Comparison of ENCODE assay signal across 15 mouse cellular contexts in the genomic region with DNA sequence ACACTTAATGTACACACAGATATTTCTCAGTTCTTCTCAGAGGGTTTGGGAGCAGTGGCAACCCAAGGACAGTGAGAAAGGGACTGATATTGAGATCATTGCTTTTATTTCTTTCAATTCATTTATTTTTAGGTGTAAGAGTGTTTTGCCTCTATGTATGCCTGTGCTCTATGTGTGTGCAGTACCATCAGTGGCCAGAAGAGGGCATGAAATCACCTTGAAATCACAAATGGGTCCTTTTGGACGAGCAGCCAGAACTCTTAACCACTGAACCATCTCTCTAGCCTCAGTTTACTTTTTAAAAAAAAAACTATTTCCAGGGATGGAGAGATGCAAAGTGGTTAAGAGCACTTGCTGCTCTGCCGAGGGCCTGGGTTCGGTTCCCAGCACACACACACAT. TPM values are rescaled to one million over a fixed set of nuclear protein-coding genes. Genes with fewer than 3 reads are reported as not detected.
DNase-seq lines count a peak whose midpoint lies in the region; ATAC-seq and TF ChIP-seq lines count a peak whose summit lies in the region.
"Had no signal": no experiment of that assay in that cellular context is flagged by ENCODE, and none has a peak within 500 bp of the region (broad histone marks: within the 10 kb centered on the region; RNA-seq: fewer than 3 reads in every experiment).

No protein-coding gene starts in this region.

- no peak for TF ChIP-seq POLR2A in heart, adult 2 months (IDR thresholded peaks at IDR 0.05; ENCODE audit: insufficient read depth, low read depth, low read length)
- no peak for TF ChIP-seq POLR2A in MEL (IDR thresholded peaks at IDR 0.05; ENCODE audit: control insufficient read depth in 1 of 2, insufficient read depth in 1 of 2, low read depth in 1 of 2, low read length in 2 of 2, poor library complexity in 1 of 2)

- no peak for ATAC-seq in lung, embryonic 14.5 days (ENCODE audit: insufficient read depth)
- ATAC-seq: activated CD4-positive, CD25-positive, alpha-beta regulatory T cell, adult 4 months had no signal

- H3K9me3 ChIP-seq in lung, embryonic 14.5 days (ENCODE audit: low read depth, low read length) = peaks cover 6% of the 10 kb centered on the region; the same call in 1 of the 2 replicates
- no peaks in the 10 kb centered on the region for H3K9me3 ChIP-seq in MEL (replicated peaks; ENCODE audit: insufficient read depth, low read length)

- no peak for TF ChIP-seq EP300 in heart, adult 2 months (IDR thresholded peaks at IDR 0.05; ENCODE audit: insufficient read depth, low read depth, low read length)
- TF ChIP-seq EP300 in MEL (IDR thresholded peaks at IDR 0.05; ENCODE audit: low read depth in 1 of 2, low read length in 2 of 2) = no peak

- no peak for DNase-seq in heart, adult 2 months
- no peak for DNase-seq in heart, postnatal 14 days
- DNase-seq in lung, embryonic 14.5 days = no peak
- no peak for DNase-seq in lung, postnatal 36 days
- DNase-seq in MEL (ENCODE audit: low read depth, low spot score) = peak; percentile 48
- DNase-seq in naive thymus-derived CD4-positive, alpha-beta T cell, adult 2 months (ENCODE audit: low read depth) = peak; percentile 44
- DNase-seq in left cerebral cortex, adult 11 months (ENCODE audit: low spot score) = no peak
- DNase-seq in layer of hippocampus, adult 9-11 months = no peak
- DNase-seq: adrenal gland, postnatal 36 days; cerebellum, postnatal 25 days; kidney, adult 2 months had no signal

- peaks cover 5% of the 10 kb centered on the region for H3K4me1 ChIP-seq in heart, adult 2 months (ENCODE audit: control insufficient read depth, insufficient read depth, low read length)
- H3K4me1 ChIP-seq in lung, embryonic 14.5 days (ENCODE audit: insufficient read depth) = no peaks in the 10 kb centered on the region; the same call in 1 of the 2 replicates
- no peaks in the 10 kb centered on the region for H3K4me1 ChIP-seq in MEL (ENCODE audit: control insufficient read depth in 1 of 2, insufficient read depth in 2 of 2, low read length in 2 of 2)

- TF ChIP-seq RAD21 in MEL (IDR thresholded peaks at IDR 0.05; ENCODE audit: low read depth, low read length) = no peak; the same call in 1 of the 2 replicates

- no peaks in the 10 kb centered on the region for H3K79me2 ChIP-seq in heart, adult 2 months (replicated peaks; ENCODE audit: control insufficient read depth, insufficient read depth, low read length)
- H3K79me2 ChIP-seq in MEL (ENCODE audit: control insufficient read depth, insufficient read depth, low read length, poor library complexity) = no peaks in the 10 kb centered on the region

- intact Hi-C loops in heart, adult 2 months (cut with DNase I) = no loop called here
- intact Hi-C loops in heart, postnatal 14 days (cut with DNase I) = no loop called here

- H3K27me3 ChIP-seq in heart, adult 2 months (ENCODE audit: control insufficient read depth, insufficient read depth, low read length) = no peaks in the 10 kb centered on the region
- no peaks in the 10 kb centered on the region for H3K27me3 ChIP-seq in lung, embryonic 14.5 days (ENCODE audit: insufficient read depth, low read length)
- no peaks in the 10 kb centered on the region for H3K27me3 ChIP-seq in MEL (ENCODE audit: control insufficient read depth in 1 of 2, insufficient read depth in 2 of 2, low read length in 2 of 2)
- H3K27me3 ChIP-seq: embryonic facial prominence, embryonic 13.5 days; forebrain, embryonic 12.5 days; heart, embryonic 12.5 days had no signal

- no peak overlapping the region for H3K4me2 ChIP-seq in lung, embryonic 14.5 days
- H3K4me2 ChIP-seq: embryonic facial prominence, embryonic 13.5 days; forebrain, embryonic 12.5 days; heart, embryonic 12.5 days had no signal

- no peak overlapping the region for H3K27ac ChIP-seq in heart, adult 2 months
- H3K27ac ChIP-seq in lung, embryonic 14.5 days (ENCODE audit: low read depth) = no peak overlapping the region
- H3K27ac ChIP-seq in MEL (ENCODE audit: control insufficient read depth, low read depth, low read length) = no peak overlapping the region
- H3K27ac ChIP-seq: embryonic facial prominence, embryonic 13.5 days; forebrain, embryonic 12.5 days had no signal

- WGBS in heart, adult 2 months = 92% methylated on average over 3 of the region's 3 CpGs
- WGBS in lung, embryonic 14.5 days = 94% methylated on average over 3 of the region's 3 CpGs

- H3K4me3 ChIP-seq in heart, adult 2 months = no peak overlapping the region
- H3K4me3 ChIP-seq in lung, embryonic 14.5 days (ENCODE audit: low read depth, low read length) = no peak overlapping the region
- H3K4me3 ChIP-seq in MEL (ENCODE audit: control insufficient read depth in 1 of 2, insufficient read depth in 1 of 2, low read depth in 2 of 2, low read length in 2 of 2) = no peak overlapping the region
- H3K4me3 ChIP-seq: embryonic facial prominence, embryonic 13.5 days; forebrain, embryonic 12.5 days; heart, embryonic 12.5 days had no signal

- H3K9ac ChIP-seq in heart, adult 2 months (ENCODE audit: low read depth, low read length) = no peak overlapping the region
- H3K9ac ChIP-seq in lung, embryonic 14.5 days = no peak overlapping the region
- no peak overlapping the region for H3K9ac ChIP-seq in MEL (ENCODE audit: control insufficient read depth, low read depth, low read length, poor library complexity, severe bottlenecking)
- H3K9ac ChIP-seq: embryonic facial prominence, embryonic 13.5 days; forebrain, embryonic 12.5 days; heart, embryonic 12.5 days had no signal

- TF ChIP-seq CTCF in heart, adult 2 months (IDR thresholded peaks at IDR 0.05) = peak; percentile 53
- peak; percentile 47 for TF ChIP-seq CTCF in lung, embryonic 14.5 days (IDR thresholded peaks at IDR 0.05; ENCODE audit: low read depth)
- peak in 2 of 3 experiments; percentile 41 to 58; a peak in 4 of 6 replicates for TF ChIP-seq CTCF in MEL (IDR thresholded peaks at IDR 0.05 in 2 of 3, conservative IDR thresholded peaks at IDR 0.05 in 1 of 3; ENCODE audit: control insufficient read depth in 1 of 3, insufficient read depth in 1 of 3, low read depth in 2 of 3, low read length in 3 of 3, poor library complexity in 1 of 3, severe bottlenecking in 1 of 3)

- H3K36me3 ChIP-seq in heart, adult 2 months (ENCODE audit: control insufficient read depth, insufficient read depth, low read length) = no peaks in the 10 kb centered on the region
- H3K36me3 ChIP-seq in lung, embryonic 14.5 days (ENCODE audit: insufficient read depth) = no peaks in the 10 kb centered on the region
- H3K36me3 ChIP-seq in MEL (ENCODE audit: control insufficient read depth in 1 of 2, insufficient read depth in 2 of 2, low read length in 2 of 2) = no peaks in the 10 kb centered on the region
- H3K36me3 ChIP-seq: embryonic facial prominence, embryonic 13.5 days; forebrain, embryonic 12.5 days; heart, embryonic 12.5 days had no signal

TF ChIP-seq in MEL, 35 proteins besides CTCF, POLR2A, EP300 and RAD21:
- TF ChIP-seq GATA1 (IDR thresholded peaks at IDR 0.05; ENCODE audit: low read depth, low read length) (no peak), SMC3 (IDR thresholded peaks at IDR 0.05; ENCODE audit: low read depth, low read length) (peak; percentile 23; the same call in 1 of the 2 replicates)

RNA-seq across cellular contexts. Expression of a gene that starts 56.0 kb away (rescaled TPM):
- total RNA-seq in heart, adult 2 months (2021) = 100 to 1,000 TPM; 115 to 126 TPM
- 217 and 259 TPM in 2 replicates for polyA plus RNA-seq in heart, adult 2 months (2012; rRNA removed)
- 100 to 1,000 TPM; 146 to 212 TPM for total RNA-seq in heart, postnatal 14 days (2021)
- polyA plus RNA-seq in lung, embryonic 14.5 days (2014; fragmentation: Nextera tagmentation; extraction: Ambion mirVana) = 357 and 378 TPM in 2 replicates
- 401 and 419 TPM in 2 replicates for total RNA-seq in MEL (2012; rRNA removed)
- 100 to 1,000 TPM; 276 to 460 TPM for polyA plus RNA-seq in MEL (2012; ENCODE audit: insufficient read depth in 1 of 2, insufficient read length in 2 of 2, low read depth in 1 of 2, low replicate concordance in 2 of 2, missing spikeins in 1 of 2)

Comparison
In these comparisons a context has a peak if more than half of its experiments do, and no peak if none do; other contexts are left out.
1. DNase-seq: peak in MEL (single experiment) and naive thymus-derived CD4-positive, alpha-beta T cell, adult 2 months (single experiment); none in heart, adult 2 months (0 of 2), heart, postnatal 14 days (0 of 2), lung, embryonic 14.5 days (single experiment), lung, postnatal 36 days (single experiment), left cerebral cortex, adult 11 months (single experiment) and layer of hippocampus, adult 9-11 months (single experiment).
2. Peak in every context shown above with its lines, with median percentiles within 50 percentile points of each other: CTCF ChIP-seq.